Mouse (Mus musculus) forebrain, postnatal 0 days (tissue): ENCODE results near the gene Prkci. TPM values are rescaled to one million over a fixed set of nuclear protein-coding genes. Genes with fewer than 3 reads are reported as not detected.
A peak's percentile ranks its signal among the peaks of the same experiment; 100 is the strongest.

Experiments
- ATAC-seq: fragments of 200-750 bp; cut with Nextera tagmentation; 2 replicates; pipeline ENCODE4 v1.8.0; 2017; ENCODE audit warnings: mild to moderate bottlenecking, moderate library complexity
- DNase-seq: peaks from one replicate; pipeline ENCODE4 v3.0.0-alpha.2; 2015
- H3K27ac ChIP-seq: fragments of 300-500 bp; sonication (generic); 2 replicates; pipeline ENCODE4 v1.5.1; 2014; ENCODE audit warnings: low read depth, mild to moderate bottlenecking, antibody characterized with exemption, low read length, moderate library complexity, mixed read lengths
- H3K27me3 ChIP-seq: fragments of 300-500 bp; sonication (generic); 2 replicates; pipeline ENCODE4 v1.6.1; 2014; ENCODE audit warnings: mild to moderate bottlenecking, low read length, mixed read lengths; ENCODE audit not compliant: insufficient read depth
- H3K36me3 ChIP-seq: fragments of 300-500 bp; sonication (generic); 2 replicates; pipeline ENCODE4 v1.6.1; 2014; ENCODE audit warnings: mild to moderate bottlenecking, moderate library complexity; ENCODE audit not compliant: insufficient read depth
- H3K4me1 ChIP-seq: fragments of 300-500 bp; sonication (generic); 2 replicates; pipeline ENCODE4 v1.6.1; 2014; ENCODE audit warnings: antibody characterized with exemption; ENCODE audit not compliant: insufficient read depth
- H3K4me2 ChIP-seq: fragments of 300-500 bp; sonication (generic); 2 replicates; pipeline ENCODE4 v1.6.1; 2014; ENCODE audit warnings: low read depth, mild to moderate bottlenecking, moderate library complexity
- H3K4me3 ChIP-seq: fragments of 300-500 bp; sonication (generic); 2 replicates; pipeline ENCODE4 v1.5.1; 2014; ENCODE audit warnings: low read depth, low read length, mixed read lengths
- H3K9ac ChIP-seq: fragments of 300-500 bp; sonication (generic); 2 replicates; pipeline ENCODE4 v1.6.1; 2014; ENCODE audit warnings: mild to moderate bottlenecking
- H3K9me3 ChIP-seq: fragments of 300-500 bp; sonication (generic); 2 replicates; pipeline ENCODE4 v1.6.1; 2016; ENCODE audit warnings: low read length
- CTCF ChIP-seq: sonication (generic); IDR thresholded peaks from 2 replicates; pipeline ENCODE4 v1.5.1; 2016; ENCODE audit warnings: antibody characterized with exemption, control low read depth, low read depth
- WGBS: fragments of 180-500 bp; shearing (Covaris S2); extraction: QIAGEN DNeasy Blood & Tissue Kit; methylation state at CpG from one replicate; pipeline ENCODE4 v1.1.7; 2014; 5-methylcytosine and 5-hydroxymethylcytosine counted together
- polyA plus RNA-seq: library from polyadenylated mRNA; unstranded; fragments of >200 nt; fragmentation: Nextera tagmentation; extraction: Ambion mirVana; gene quantifications from 2 replicates; pipeline ENCODE4 v1.2.1, GENCODE M21; 2015
- total RNA-seq: library from RNA; depleted of rRNA; stranded (reverse); fragments of >200 nt; gene quantifications from 2 replicates; pipeline ENCODE4 v1.2.3, GENCODE M21; 2014

Gene Prkci
- total and polyA plus RNA-seq, 2 experiments from 2014 or later: 19.5 to 41.6 TPM

DNA sequence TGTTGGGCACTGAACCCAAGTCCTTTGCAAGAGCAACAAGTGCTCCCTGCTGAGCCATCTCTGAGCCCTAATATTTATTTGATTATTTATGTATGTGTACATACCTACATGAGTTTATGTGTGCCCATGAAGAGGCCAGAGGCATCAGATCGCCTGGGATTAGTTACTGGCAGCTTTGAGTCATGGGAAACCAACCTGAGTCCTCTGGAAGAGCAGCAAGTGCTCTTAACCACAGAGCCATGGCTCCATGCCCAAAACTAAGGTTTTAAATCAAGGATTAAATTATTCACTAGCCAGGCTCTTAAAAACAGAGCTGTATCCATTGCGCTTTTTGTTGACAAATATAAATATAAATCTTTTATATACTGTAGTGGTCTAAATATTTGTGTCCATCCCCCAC lies 18.8 kb downstream of the Prkci start:
- H3K36me3 ChIP-seq: no peaks in the 10 kb centered on the region
- TF ChIP-seq CTCF: no peak
- ATAC-seq: no peak

DNA sequence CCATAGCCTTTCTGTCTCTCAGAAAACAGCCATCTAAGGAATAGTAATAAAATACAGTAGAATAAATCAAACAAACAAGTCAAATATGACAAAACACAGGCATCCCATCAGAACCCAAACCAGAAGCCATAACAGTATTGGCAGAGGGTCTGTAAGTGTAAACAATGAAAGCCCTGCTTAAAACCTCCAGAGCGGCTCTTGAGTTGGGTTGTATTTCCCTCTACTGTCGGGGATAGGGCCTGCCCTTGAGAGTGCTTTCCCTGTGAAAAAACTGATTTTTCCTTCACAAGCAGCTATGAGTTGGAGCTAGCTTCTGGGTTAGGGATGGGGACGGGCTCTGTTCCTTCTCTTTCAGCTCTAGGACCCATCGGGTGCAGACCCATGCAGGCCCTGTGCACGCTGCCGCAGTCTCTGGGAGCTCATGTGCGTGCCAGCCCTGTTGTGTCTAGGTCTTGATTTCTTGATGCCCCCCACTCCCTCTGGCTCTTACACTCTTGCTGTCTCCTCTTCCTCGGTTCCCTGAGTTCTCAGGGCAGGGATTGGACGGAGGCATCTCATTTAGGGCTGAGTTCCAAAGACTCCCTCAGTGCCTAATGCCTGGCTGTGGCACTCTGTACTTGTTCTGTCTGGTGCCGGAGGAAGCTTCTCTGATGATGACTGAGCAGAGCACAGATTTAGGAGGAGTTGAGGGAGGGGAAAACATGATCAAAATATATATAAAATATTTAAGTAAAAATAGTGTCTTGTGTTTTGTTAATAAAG lies 20.3 kb downstream of the Prkci start:
- no peaks in the 10 kb centered on the region for H3K36me3 ChIP-seq
- peak; percentile 23 for ATAC-seq
- 76% methylated on average over 10 of the region's 10 CpGs for WGBS
- no peak for TF ChIP-seq CTCF
- H3K9ac ChIP-seq: no peak overlapping the region
- DNase-seq: no peak
- no peaks in the 10 kb centered on the region for H3K27me3 ChIP-seq
- H3K27ac ChIP-seq: no peak overlapping the region
- H3K4me1 ChIP-seq: no peaks in the 10 kb centered on the region
- H3K4me3 ChIP-seq: no peak overlapping the region
- H3K4me2 ChIP-seq: no peak overlapping the region
- H3K9me3 ChIP-seq: no peaks in the 10 kb centered on the region

More for the DNA sequence above, 18.8 kb downstream of the Prkci start:
- 91% methylated on average over 2 of the region's 2 CpGs for WGBS
- H3K4me2 ChIP-seq: no peak overlapping the region
- H3K9ac ChIP-seq: no peak overlapping the region
- no peaks in the 10 kb centered on the region for H3K27me3 ChIP-seq
- H3K4me3 ChIP-seq: no peak overlapping the region
- DNase-seq: no peak
- H3K9me3 ChIP-seq: no peaks in the 10 kb centered on the region
- H3K27ac ChIP-seq: no peak overlapping the region
- H3K4me1 ChIP-seq: no peaks in the 10 kb centered on the region

DNA sequence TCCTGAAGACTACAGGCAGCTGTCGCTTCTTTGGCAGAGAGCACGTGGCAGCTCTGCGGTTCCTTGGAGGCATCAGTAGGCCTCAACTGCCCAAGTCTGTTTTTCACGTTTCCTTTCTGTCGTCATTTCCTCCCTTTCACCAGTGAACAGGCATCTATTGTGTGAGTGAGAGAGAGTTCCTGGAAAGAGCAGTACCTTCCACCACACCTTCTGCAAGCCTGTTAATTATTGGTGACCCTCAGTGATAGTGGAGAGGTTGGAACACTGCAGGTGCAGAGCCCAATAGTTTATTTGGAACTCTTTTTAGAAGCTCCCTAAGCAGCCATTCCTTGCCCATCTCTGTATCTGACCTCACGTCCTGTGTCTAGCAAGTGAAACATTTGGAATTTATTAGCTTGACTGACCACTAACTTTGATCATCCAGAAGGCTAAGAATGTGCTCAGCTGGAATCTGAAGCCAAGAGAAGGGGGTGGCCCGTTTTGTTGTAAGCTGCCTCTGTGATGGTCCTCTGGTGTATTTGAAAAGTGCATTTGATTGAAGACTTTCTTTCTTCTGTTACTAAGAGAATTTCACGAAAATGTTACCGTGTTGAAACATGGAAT lies 21.1 kb downstream of the Prkci start:
- Histone ChIP-seq H3K4me3 (no peak overlapping the region), H3K4me1 (no peaks in the 10 kb centered on the region), H3K27ac (no peak overlapping the region), H3K9me3 (no peaks in the 10 kb centered on the region), H3K4me2 (no peak overlapping the region), H3K9ac (no peak overlapping the region), H3K27me3 (no peaks in the 10 kb centered on the region), H3K36me3 (no peaks in the 10 kb centered on the region)
- no peak for ATAC-seq
- DNase-seq: no peak
- WGBS: 48% methylated on average over 9 of the region's 9 CpGs
- no peak for TF ChIP-seq CTCF

DNA sequence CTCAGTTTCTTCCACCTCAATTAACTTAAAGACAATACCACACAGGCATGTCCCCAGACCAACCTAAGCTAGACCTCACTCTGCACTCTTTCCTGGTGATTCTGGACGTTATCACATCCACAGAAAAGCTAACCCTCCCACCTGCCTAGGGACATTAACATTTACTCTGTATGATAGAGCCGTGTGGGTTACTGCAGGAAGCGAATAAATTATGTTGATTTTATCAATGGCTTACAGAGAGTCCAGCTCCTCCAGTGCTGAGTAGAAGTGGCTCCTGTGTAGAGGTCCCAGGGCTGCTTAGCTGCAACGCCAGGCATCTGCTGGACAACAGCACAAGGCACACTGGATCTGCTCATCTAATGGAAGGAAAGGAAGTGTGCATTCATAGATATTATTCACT lies 22.1 kb downstream of the Prkci start:
- peak; percentile 34; the same call in 1 of the 2 replicates for ATAC-seq
- Histone ChIP-seq H3K4me3 (no peak overlapping the region), H3K9me3 (no peaks in the 10 kb centered on the region), H3K4me2 (no peak overlapping the region), H3K27ac (no peak overlapping the region), H3K4me1 (no peaks in the 10 kb centered on the region), H3K9ac (no peak overlapping the region), H3K36me3 (no peaks in the 10 kb centered on the region), H3K27me3 (no peaks in the 10 kb centered on the region)
- WGBS: 53% methylated on average over 4 of the region's 4 CpGs
- no peak for TF ChIP-seq CTCF
- DNase-seq: no peak

DNA sequence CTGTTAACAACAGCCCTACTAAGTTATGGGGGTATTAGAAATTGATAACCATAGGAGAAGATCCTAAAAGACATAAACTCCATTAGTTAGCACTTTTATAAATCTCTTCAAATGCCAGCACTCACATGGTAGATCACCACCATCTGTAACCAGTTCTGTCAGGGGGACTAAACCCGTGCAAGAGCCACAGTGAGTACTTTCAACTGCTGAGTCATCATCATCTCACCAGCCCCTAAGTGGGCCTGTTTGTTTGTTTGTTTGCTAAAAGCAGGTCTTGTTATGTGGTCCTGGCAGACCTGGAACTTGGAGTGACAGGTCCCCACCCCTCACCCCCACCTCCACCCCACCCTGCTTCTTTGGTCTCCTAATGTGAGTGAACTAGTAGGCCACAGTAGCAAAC lies 23.7 kb downstream of the Prkci start:
- H3K27me3 ChIP-seq: no peaks in the 10 kb centered on the region
- H3K27ac ChIP-seq: no peak overlapping the region
- H3K4me2 ChIP-seq: no peak overlapping the region
- H3K36me3 ChIP-seq: no peaks in the 10 kb centered on the region
- H3K4me3 ChIP-seq: no peak overlapping the region
- no peak for TF ChIP-seq CTCF
- no peaks in the 10 kb centered on the region for H3K4me1 ChIP-seq
- DNase-seq (no peak), ATAC-seq (no peak)
- no peak overlapping the region for H3K9ac ChIP-seq
- 94% methylated on average over 1 of the region's 1 CpGs for WGBS
- H3K9me3 ChIP-seq: no peaks in the 10 kb centered on the region

DNA sequence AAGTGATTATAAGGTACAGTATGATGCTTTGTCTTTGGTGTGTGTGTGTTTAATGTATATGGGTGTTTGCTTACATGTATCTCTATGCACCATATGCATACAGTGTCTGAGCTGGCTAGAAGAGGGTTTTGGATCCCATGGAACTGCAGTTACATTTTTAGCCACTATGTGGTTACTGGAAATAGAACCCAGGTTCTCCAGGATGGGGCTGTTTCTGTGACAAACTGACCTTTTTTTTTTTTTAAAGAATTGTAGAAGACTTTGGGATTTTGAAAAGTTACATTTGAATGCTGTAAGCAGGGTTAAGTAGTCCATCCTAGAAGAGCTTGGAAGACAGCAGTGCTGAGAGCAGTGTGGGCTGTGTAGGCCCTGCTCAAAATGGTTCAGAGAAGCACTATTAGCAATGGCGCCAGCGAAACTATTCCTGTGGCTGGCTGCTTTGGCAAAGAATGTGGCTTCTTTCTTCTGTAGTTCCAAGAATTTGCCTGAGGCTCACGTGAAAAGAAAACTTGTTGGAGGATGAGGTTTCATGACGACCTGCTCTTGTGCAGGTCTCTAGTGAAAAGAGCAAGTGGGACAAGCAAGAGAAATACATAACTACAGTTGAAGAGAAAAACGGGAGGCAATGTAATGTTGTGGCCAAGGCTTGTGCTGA lies 24.4 kb downstream of the Prkci start:
- H3K4me3 ChIP-seq: no peak overlapping the region
- no peaks in the 10 kb centered on the region for H3K36me3 ChIP-seq
- H3K4me2 ChIP-seq: no peak overlapping the region
- H3K27ac ChIP-seq: no peak overlapping the region
- 92% methylated on average over 5 of the region's 5 CpGs for WGBS
- no peak for TF ChIP-seq CTCF
- H3K4me1 ChIP-seq: no peaks in the 10 kb centered on the region
- H3K9me3 ChIP-seq: no peaks in the 10 kb centered on the region
- H3K27me3 ChIP-seq: no peaks in the 10 kb centered on the region
- ATAC-seq (no peak), DNase-seq (no peak)
- no peak overlapping the region for H3K9ac ChIP-seq

DNA sequence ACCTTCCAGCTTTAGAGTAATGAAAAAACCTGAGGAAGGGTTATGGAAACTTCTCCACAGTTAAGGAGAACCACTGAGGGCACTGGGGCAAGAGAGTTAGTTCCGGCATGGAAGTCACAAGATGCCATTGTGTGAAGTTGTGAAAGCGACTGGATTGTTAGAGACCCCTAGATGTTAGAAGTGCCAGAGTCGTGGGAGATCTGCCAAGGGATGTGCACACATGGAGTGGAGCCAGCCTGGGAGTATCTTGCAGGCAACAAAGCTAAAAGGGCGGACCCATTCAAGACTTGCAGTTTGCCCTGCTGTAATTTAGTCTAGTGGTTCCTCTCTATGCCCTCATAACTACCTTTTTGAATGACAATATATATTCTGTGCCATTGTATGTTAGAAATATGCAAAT lies 25.1 kb downstream of the Prkci start:
- DNase-seq (no peak), ATAC-seq (no peak)
- Histone ChIP-seq H3K4me3 (no peak overlapping the region), H3K27me3 (no peaks in the 10 kb centered on the region), H3K36me3 (no peaks in the 10 kb centered on the region), H3K4me1 (no peaks in the 10 kb centered on the region), H3K9me3 (no peaks in the 10 kb centered on the region), H3K4me2 (no peak overlapping the region), H3K9ac (no peak overlapping the region), H3K27ac (no peak overlapping the region)
- 76% methylated on average over 4 of the region's 4 CpGs for WGBS
- no peak for TF ChIP-seq CTCF
